Mouse (Mus musculus) midbrain, postnatal 0 days (tissue): Measurements from ENCODE around the gene Zfp324. TPM values are rescaled to one million over a fixed set of nuclear protein-coding genes. Genes with fewer than 3 reads are reported as not detected.

Experiments
- ATAC-seq: fragments of 200-750 bp; cut with Nextera tagmentation; 2 replicates; pipeline ENCODE4 v1.8.0; 2017; ENCODE audit warnings: moderate number of reproducible peaks, mild to moderate bottlenecking, moderate TSS enrichment, moderate library complexity; ENCODE audit not compliant: low FRiP score
- DNase-seq: peaks from one replicate; pipeline ENCODE4 v3.0.0-alpha.2; 2015; ENCODE audit warnings: low spot score
- H3K27ac ChIP-seq: fragments of 300-500 bp; sonication (generic); 2 replicates; pipeline ENCODE4 v1.5.1; 2014; ENCODE audit warnings: low read depth, mild to moderate bottlenecking, low read length, mixed read lengths
- H3K27me3 ChIP-seq: fragments of 300-500 bp; sonication (generic); 2 replicates; pipeline ENCODE4 v1.6.1; 2014; ENCODE audit warnings: low read length, control low read depth, mixed read lengths; ENCODE audit not compliant: insufficient read depth
- H3K36me3 ChIP-seq: fragments of 300-500 bp; sonication (generic); 2 replicates; pipeline ENCODE4 v1.6.1; 2014; ENCODE audit warnings: low read length, control low read depth, mixed read lengths; ENCODE audit not compliant: insufficient read depth
- H3K4me1 ChIP-seq: fragments of 300-500 bp; sonication (generic); 2 replicates; pipeline ENCODE4 v1.6.1; 2014; ENCODE audit warnings: mild to moderate bottlenecking, control low read depth, antibody characterized with exemption, low read length, mixed read lengths; ENCODE audit not compliant: insufficient read depth
- H3K4me2 ChIP-seq: fragments of 300-500 bp; sonication (generic); 2 replicates; pipeline ENCODE4 v1.6.1; 2014; ENCODE audit warnings: low read depth, mild to moderate bottlenecking, low read length, mixed read lengths; ENCODE audit not compliant: poor library complexity, severe bottlenecking
- H3K4me3 ChIP-seq: fragments of 300-500 bp; sonication (generic); 2 replicates; pipeline ENCODE4 v1.5.1; 2014; ENCODE audit warnings: low read depth, mild to moderate bottlenecking, low read length, moderate library complexity
- H3K9ac ChIP-seq: fragments of 300-500 bp; sonication (generic); replicated peaks from 2 replicates; pipeline ENCODE4 v1.6.1; 2014; ENCODE audit warnings: mild to moderate bottlenecking, low read length, moderate library complexity, mixed read lengths; ENCODE audit not compliant: poor library complexity, severe bottlenecking
- H3K9me3 ChIP-seq: fragments of 300-500 bp; sonication (generic); 2 replicates; pipeline ENCODE4 v1.6.1; 2016; ENCODE audit warnings: low read length, control low read depth
- CTCF ChIP-seq: IDR thresholded peaks from 2 replicates; pipeline ENCODE4 v1.5.1; 2016; ENCODE audit warnings: antibody characterized with exemption, mild to moderate bottlenecking
- WGBS: fragments of 180-500 bp; shearing (Covaris S2); extraction: QIAGEN DNeasy Blood & Tissue Kit; methylation state at CpG from one replicate; pipeline ENCODE4 v1.1.7; 2014; 5-methylcytosine and 5-hydroxymethylcytosine counted together
- polyA plus RNA-seq: library from polyadenylated mRNA; unstranded; fragments of >200 nt; fragmentation: Nextera tagmentation; extraction: Ambion mirVana; gene quantifications from 2 replicates; pipeline ENCODE4 v1.2.1, GENCODE M21; 2015
- total RNA-seq: library from RNA; depleted of rRNA; stranded (reverse); fragments of >200 nt; gene quantifications from 2 replicates; pipeline ENCODE4 v1.2.3, GENCODE M21; 2014

Zfp324 gene
- total and polyA plus RNA-seq, 2 experiments from 2014 or later = 7.7 to 31.7 TPM

- DNase-seq (no peak), ATAC-seq (no peak)
- TF ChIP-seq CTCF = no peak
- Histone ChIP-seq H3K27me3 (no peaks in the 10 kb centered on the region), H3K36me3 (no peaks in the 10 kb centered on the region; the same call in 1 of the 2 replicates), H3K9me3 (no peaks in the 10 kb centered on the region), H3K4me1 (no peaks in the 10 kb centered on the region), H3K4me2 (no peak overlapping the region), H3K9ac (no peak overlapping the region), H3K4me3 (no peak overlapping the region), H3K27ac (no peak overlapping the region)
- 86% methylated on average over 8 of the region's 8 CpGs for WGBS
These were observed 22.0 kb downstream of the Zfp324 start for GRCm38 (mm10) chr7:12987409-12988189.

- no peak overlapping the region for H3K27ac ChIP-seq
- 2% methylated on average over 3 of the region's 3 CpGs for WGBS
- H3K27me3 ChIP-seq = no peaks in the 10 kb centered on the region
- no peaks in the 10 kb centered on the region for H3K36me3 ChIP-seq
- no peak overlapping the region for H3K4me3 ChIP-seq
- no peak overlapping the region for H3K9ac ChIP-seq
- DNase-seq (no peak), ATAC-seq (no peak)
- H3K4me1 ChIP-seq = no peaks in the 10 kb centered on the region
- no peaks in the 10 kb centered on the region for H3K9me3 ChIP-seq
- no peak overlapping the region for H3K4me2 ChIP-seq
- peak; percentile 39 for TF ChIP-seq CTCF
These were observed 26.6 kb downstream of the Zfp324 start for GRCm38 (mm10) chr7:12992222-12992621.

DNA sequence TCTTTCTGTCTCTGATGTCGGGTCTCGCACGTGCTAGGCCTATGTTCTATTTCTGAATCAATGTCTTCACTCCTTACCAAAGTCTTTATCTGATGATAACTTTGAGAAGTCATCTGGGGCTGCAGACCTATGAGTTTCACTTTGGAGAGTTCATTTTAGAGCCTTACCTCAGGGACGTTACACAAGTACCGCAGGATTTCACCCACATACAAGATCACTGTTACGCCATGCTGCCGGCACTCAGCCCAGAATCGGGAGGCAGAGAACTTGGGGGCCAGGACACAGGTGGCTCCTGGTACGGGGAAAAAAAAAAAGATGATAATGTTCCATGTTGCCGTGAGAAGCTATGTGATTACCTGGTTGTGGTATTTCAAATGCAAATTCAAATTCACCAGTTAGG lies 27.5 kb downstream of the Zfp324 start:
- Histone ChIP-seq H3K4me2 (no peak overlapping the region), H3K4me1 (no peaks in the 10 kb centered on the region)
- TF ChIP-seq CTCF = no peak

DNA sequence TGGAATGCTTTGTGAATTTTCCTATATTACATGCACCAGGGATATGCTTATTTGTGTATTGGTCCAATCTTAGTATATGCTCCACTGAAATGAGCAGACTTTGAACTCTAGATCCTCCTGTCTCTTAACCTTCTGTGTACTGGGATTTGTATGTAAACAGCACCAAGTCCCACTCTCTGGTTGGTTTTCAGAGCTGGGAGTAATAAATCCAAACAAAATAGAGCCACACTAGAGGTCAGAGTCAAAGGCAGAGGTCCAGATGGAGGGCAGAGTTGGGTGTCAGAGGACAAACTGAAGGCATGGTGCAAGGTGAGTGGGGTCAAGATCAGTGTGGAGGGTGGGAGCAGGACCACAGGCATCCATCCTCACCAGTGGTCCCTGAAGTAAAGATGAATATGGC lies 30.2 kb downstream of the Zfp324 start:
- TF ChIP-seq CTCF = no peak
- ATAC-seq = no peak
- Histone ChIP-seq H3K27ac (no peak overlapping the region), H3K9ac (no peak overlapping the region), H3K36me3 (no peaks in the 10 kb centered on the region), H3K4me3 (no peak overlapping the region), H3K9me3 (no peaks in the 10 kb centered on the region), H3K27me3 (no peaks in the 10 kb centered on the region), H3K4me2 (no peak overlapping the region), H3K4me1 (no peaks in the 10 kb centered on the region)
- no peak for DNase-seq

More for the DNA sequence above, 27.5 kb downstream of the Zfp324 start:
- no peak overlapping the region for H3K27ac ChIP-seq
- WGBS = 91% methylated on average over 10 of the region's 10 CpGs
- H3K9ac ChIP-seq = no peak overlapping the region
- H3K9me3 ChIP-seq = no peaks in the 10 kb centered on the region
- ATAC-seq = no peak
- no peak for DNase-seq
- no peaks in the 10 kb centered on the region for H3K27me3 ChIP-seq
- no peak overlapping the region for H3K4me3 ChIP-seq
- H3K36me3 ChIP-seq = no peaks in the 10 kb centered on the region

DNA sequence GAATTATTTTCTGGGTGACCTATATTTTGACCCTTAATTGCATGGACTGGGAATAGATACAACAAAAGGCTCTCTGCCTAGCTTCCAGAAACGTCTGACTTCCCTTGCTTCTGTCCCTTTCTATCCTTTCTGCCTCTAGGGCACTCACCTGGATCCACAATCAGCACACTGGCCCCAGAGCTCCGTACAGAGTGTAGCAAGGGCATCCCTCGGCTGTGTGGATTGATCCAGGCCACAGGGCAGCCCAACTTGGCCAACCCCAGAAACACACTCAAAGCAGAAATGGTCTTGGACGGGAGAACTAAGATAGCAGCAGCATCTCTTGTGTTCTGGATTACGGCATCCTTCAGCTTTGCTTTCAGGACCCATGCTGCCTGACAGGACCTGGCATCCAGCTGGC lies 31.6 kb downstream of the Zfp324 start:
- H3K36me3 ChIP-seq = no peaks in the 10 kb centered on the region
- no peaks in the 10 kb centered on the region for H3K9me3 ChIP-seq
- H3K4me2 ChIP-seq = no peak overlapping the region
- WGBS = 75% methylated on average over 5 of the region's 5 CpGs
- no peaks in the 10 kb centered on the region for H3K27me3 ChIP-seq
- DNase-seq (no peak), ATAC-seq (no peak)
- H3K4me3 ChIP-seq = no peak overlapping the region
- no peak for TF ChIP-seq CTCF
- no peaks in the 10 kb centered on the region for H3K4me1 ChIP-seq
- H3K27ac ChIP-seq = no peak overlapping the region
- no peak overlapping the region for H3K9ac ChIP-seq

GRCm38 (mm10) chr7:12998053-12998452 lies 32.4 kb downstream of the Zfp324 start, which contains the start of gene Slc27a5:
TSS of gene Slc27a5 (minus strand) at chr7:12998192.
- H3K27me3 ChIP-seq = no peaks in the 10 kb centered on the region
- no peak for TF ChIP-seq CTCF
- no peaks in the 10 kb centered on the region for H3K4me1 ChIP-seq
- ATAC-seq = no peak
- H3K4me3 ChIP-seq = no peak within 1 kb of the TSS
- H3K36me3 ChIP-seq = no peaks in the 10 kb centered on the region
- no peak within 1 kb of the TSS for H3K4me2 ChIP-seq
- DNase-seq = no peak
- no peak within 1 kb of the TSS for H3K27ac ChIP-seq
- H3K9me3 ChIP-seq = no peaks in the 10 kb centered on the region
- no peak within 1 kb of the TSS for H3K9ac ChIP-seq
- 78% methylated on average over 5 of the region's 5 CpGs for WGBS
